Mouse (Mus musculus) testis, adult 2 months (tissue): ENCODE measurements around the gene Prkn. TPM values are rescaled to one million over a fixed set of nuclear protein-coding genes. Genes with fewer than 3 reads are reported as not detected.
A peak's percentile ranks its signal among the peaks of the same experiment; 100 is the strongest.

Source experiments
- H3K27ac ChIP-seq: fragments of 200-500 bp; 2 replicates; pipeline ENCODE4 v1.5.1; 2012; ENCODE audit warnings: low read depth, low read length; ENCODE audit not compliant: control insufficient read depth, insufficient read depth
- H3K27me3 ChIP-seq: fragments of 200-500 bp; 2 replicates; pipeline ENCODE4 v1.6.1; 2012; ENCODE audit warnings: mild to moderate bottlenecking, low read length, moderate library complexity; ENCODE audit not compliant: control insufficient read depth, insufficient read depth
- H3K36me3 ChIP-seq: fragments of 200-500 bp; 2 replicates; pipeline ENCODE4 v1.6.1; 2012; ENCODE audit warnings: mild to moderate bottlenecking, low read length; ENCODE audit not compliant: control insufficient read depth, insufficient read depth
- H3K4me1 ChIP-seq: fragments of 200-500 bp; 2 replicates; pipeline ENCODE4 v1.6.1; 2012; ENCODE audit warnings: low read length; ENCODE audit not compliant: control insufficient read depth, insufficient read depth
- H3K4me3 ChIP-seq: fragments of 200-500 bp; 2 replicates; pipeline ENCODE4 v1.5.1; 2012; ENCODE audit warnings: low read depth, mild to moderate bottlenecking, low read length, moderate library complexity, mixed read lengths; ENCODE audit not compliant: control insufficient read depth
- CTCF ChIP-seq: fragments of 200-500 bp; IDR thresholded peaks from 2 replicates; pipeline ENCODE4 v1.5.1; 2012; ENCODE audit warnings: low read depth, mild to moderate bottlenecking, inconsistent platforms, low read length, moderate library complexity; ENCODE audit not compliant: control insufficient read depth, insufficient read depth, insufficient replicate concordance
- POLR2A ChIP-seq: fragments of 200-500 bp; IDR thresholded peaks from 2 replicates; pipeline ENCODE4 v1.6.1; 2012; ENCODE audit warnings: low read depth, mild to moderate bottlenecking, inconsistent platforms, low read length, moderate library complexity; ENCODE audit not compliant: control insufficient read depth
- polyA plus RNA-seq: library from polyadenylated mRNA; depleted of rRNA; stranded (reverse); fragments of >200 nt; gene quantifications from 2 replicates; pipeline ENCODE4 v1.2.3, GENCODE M21; 2012

The Prkn gene
- polyA plus RNA-seq, 1 experiment = 13.2 TPM

DNA sequence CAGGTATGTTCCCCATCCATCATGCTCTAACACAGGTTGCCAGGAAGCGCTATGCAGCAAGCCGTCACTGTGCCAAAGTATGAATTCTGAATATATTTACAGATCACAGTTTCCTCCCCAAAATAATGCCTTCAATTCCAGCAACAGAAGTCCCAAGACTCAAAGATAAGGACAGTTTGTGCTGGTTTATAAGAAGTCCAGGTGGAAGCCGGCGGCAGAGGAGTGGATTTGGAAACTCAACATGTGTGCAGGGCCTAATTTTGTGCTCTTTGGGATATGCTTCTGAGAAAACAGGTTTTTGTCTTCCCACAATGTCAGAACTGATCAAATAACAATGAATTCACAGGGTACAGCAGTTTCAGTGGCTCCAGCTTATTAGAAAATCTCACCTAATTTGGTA is 961.0 kb downstream of the Prkn start:
- no peaks in the 10 kb centered on the region for H3K4me1 ChIP-seq
- no peaks in the 10 kb centered on the region for H3K36me3 ChIP-seq
- TF ChIP-seq CTCF (no peak), POLR2A (no peak)
- H3K27ac ChIP-seq = no peak overlapping the region
- no peak overlapping the region for H3K4me3 ChIP-seq
- no peaks in the 10 kb centered on the region for H3K27me3 ChIP-seq

DNA sequence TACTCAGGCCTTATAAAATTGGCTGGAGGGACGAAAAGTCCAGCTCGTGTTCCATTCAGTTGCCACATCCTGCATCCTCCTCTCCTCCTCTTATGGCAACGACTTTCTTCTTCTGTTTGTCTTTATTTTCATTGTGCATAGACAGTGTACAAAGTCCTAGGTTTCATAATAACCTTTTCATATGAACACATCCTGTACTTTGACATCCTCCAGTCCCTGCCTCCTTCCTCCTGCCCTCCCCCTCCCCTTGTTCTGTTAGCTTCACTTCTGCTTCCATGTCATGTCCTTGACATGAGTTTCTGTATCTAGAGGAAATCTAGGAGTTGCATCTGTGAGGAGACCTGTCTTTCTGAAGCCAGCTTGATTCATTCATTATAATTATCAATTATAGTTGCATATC is 967.1 kb downstream of the Prkn start:
- TF ChIP-seq CTCF = no peak
- no peak for TF ChIP-seq POLR2A
- H3K4me1 ChIP-seq = no peaks in the 10 kb centered on the region
- no peaks in the 10 kb centered on the region for H3K27me3 ChIP-seq
- no peaks in the 10 kb centered on the region for H3K36me3 ChIP-seq
- H3K4me3 ChIP-seq = no peak overlapping the region
- no peak overlapping the region for H3K27ac ChIP-seq

GRCm38 (mm10) chr17:11817886-11818285 is 977.7 kb downstream of the Prkn start:
- Histone ChIP-seq H3K4me3 (no peak overlapping the region), H3K27me3 (no peaks in the 10 kb centered on the region), H3K36me3 (no peaks in the 10 kb centered on the region), H3K27ac (no peak overlapping the region), H3K4me1 (no peaks in the 10 kb centered on the region)
- TF ChIP-seq CTCF (no peak), POLR2A (no peak)

DNA sequence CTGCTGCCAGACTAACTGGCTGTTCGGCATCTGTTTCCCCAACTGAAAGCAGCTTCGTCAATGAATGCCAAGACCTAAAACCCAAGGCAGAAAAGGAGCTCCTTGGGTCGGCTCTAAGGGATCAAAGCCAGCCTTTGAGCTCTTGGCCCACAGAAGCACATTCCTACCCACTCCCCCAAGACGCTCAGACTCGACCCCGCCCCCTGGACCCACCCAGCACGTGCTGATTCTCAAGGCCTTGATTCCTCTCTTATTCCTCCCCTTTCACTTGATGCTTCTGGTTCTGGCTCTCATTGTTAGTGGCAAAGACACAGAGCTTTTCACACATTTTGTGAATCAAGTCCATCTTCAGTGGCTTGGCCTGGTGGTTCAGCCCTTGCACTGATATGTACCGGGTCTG is 979.3 kb downstream of the Prkn start:
- no peaks in the 10 kb centered on the region for H3K27me3 ChIP-seq
- H3K36me3 ChIP-seq = no peaks in the 10 kb centered on the region
- H3K4me1 ChIP-seq = no peaks in the 10 kb centered on the region
- TF ChIP-seq POLR2A (no peak), CTCF (no peak)
- no peak overlapping the region for H3K4me3 ChIP-seq
- H3K27ac ChIP-seq = no peak overlapping the region

- no peak for TF ChIP-seq POLR2A
- TF ChIP-seq CTCF = no peak
- Histone ChIP-seq H3K27me3 (no peaks in the 10 kb centered on the region), H3K4me1 (no peaks in the 10 kb centered on the region), H3K4me3 (no peak overlapping the region), H3K36me3 (no peaks in the 10 kb centered on the region), H3K27ac (no peak overlapping the region)
These were observed 980.6 kb downstream of the Prkn start for GRCm38 (mm10) chr17:11820757-11821156.

DNA sequence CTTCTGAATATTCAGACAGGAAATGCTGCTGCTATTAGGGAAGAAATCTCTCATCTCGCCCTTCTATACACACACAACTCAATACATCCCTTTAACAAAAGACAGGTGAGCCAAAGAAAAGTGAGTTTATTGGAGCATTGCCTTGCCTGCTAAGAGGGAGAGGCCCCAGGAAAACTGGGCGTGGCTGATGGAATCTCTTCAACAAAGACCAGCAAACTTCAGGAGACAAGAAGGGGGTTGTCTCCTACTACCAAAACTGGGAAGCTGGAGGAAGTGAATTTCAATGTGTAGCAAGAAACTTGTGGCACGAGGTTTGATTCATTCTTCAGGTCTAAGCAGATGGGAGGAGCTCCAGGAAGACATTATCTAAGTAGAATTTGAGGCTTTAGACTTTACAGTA is 989.3 kb downstream of the Prkn start:
- H3K4me1 ChIP-seq = no peaks in the 10 kb centered on the region
- H3K27me3 ChIP-seq = no peaks in the 10 kb centered on the region
- H3K4me3 ChIP-seq = peak overlapping the region; percentile 19; the same call in 1 of the 2 replicates
- TF ChIP-seq POLR2A (no peak), CTCF (no peak)
- H3K27ac ChIP-seq = no peak overlapping the region
- H3K36me3 ChIP-seq = no peaks in the 10 kb centered on the region

GRCm38 (mm10) chr17:11837121-11837520 is 996.9 kb downstream of the Prkn start:
- Histone ChIP-seq H3K36me3 (no peaks in the 10 kb centered on the region), H3K27ac (no peak overlapping the region), H3K27me3 (no peaks in the 10 kb centered on the region), H3K4me3 (no peak overlapping the region), H3K4me1 (no peaks in the 10 kb centered on the region)
- no peak for TF ChIP-seq POLR2A
- TF ChIP-seq CTCF = no peak

DNA sequence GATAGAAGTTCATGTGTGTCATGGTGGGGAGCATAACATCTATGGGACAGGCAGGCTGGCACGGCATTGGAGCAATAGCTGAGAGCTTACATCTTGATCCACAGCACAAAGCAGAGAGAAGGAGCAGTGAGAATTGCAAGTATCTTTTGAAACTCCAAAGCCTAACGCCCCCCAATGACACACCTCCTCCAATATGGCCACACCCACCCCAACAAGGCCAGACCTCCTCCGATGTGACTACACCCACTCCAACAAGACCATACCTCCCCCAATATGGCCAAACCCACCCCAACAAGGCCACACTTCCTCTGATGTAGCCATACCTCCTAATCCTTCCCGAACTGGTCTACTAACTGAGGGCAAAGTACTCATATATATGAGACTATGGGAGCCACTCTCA is 1004.3 kb downstream of the Prkn start:
- no peaks in the 10 kb centered on the region for H3K36me3 ChIP-seq
- no peak for TF ChIP-seq CTCF
- TF ChIP-seq POLR2A = no peak
- H3K27ac ChIP-seq = no peak overlapping the region
- no peaks in the 10 kb centered on the region for H3K4me1 ChIP-seq
- H3K27me3 ChIP-seq = no peaks in the 10 kb centered on the region
- H3K4me3 ChIP-seq = no peak overlapping the region
